Mouse (Mus musculus) 3T3-L1 (cell line): ENCODE results near the gene Hs6st3.

Source experiments
- DNase-seq: peaks from one replicate; pipeline ENCODE4 v3.0.0-alpha.2; 2015; ENCODE audit warnings: low read depth, low spot score

The Hs6st3 gene

GRCm38 (mm10) chr14:119789457-119789856 is 651.3 kb downstream of the Hs6st3 start:
- no peak for DNase-seq

GRCm38 (mm10) chr14:119797172-119797850 is 659.2 kb downstream of the Hs6st3 start:
- DNase-seq: no peak

- DNase-seq: no peak
These were observed 660.4 kb downstream of the Hs6st3 start for GRCm38 (mm10) chr14:119798561-119798960.

- no peak for DNase-seq
These were observed 662.7 kb downstream of the Hs6st3 start for GRCm38 (mm10) chr14:119800856-119801255.

- DNase-seq: no peak
These were observed 675.8 kb downstream of the Hs6st3 start for GRCm38 (mm10) chr14:119813898-119814297.

- no peak for DNase-seq
These were observed 677.5 kb downstream of the Hs6st3 start for GRCm38 (mm10) chr14:119815616-119816015.

- DNase-seq: no peak
These were observed 682.4 kb downstream of the Hs6st3 start for GRCm38 (mm10) chr14:119820562-119820961.

GRCm38 (mm10) chr14:119831165-119832011 is 693.2 kb downstream of the Hs6st3 start:
- no peak for DNase-seq

GRCm38 (mm10) chr14:119832012-119832325 is 693.8 kb downstream of the Hs6st3 start:
- no peak for DNase-seq

- no peak for DNase-seq
These were observed 694.8 kb downstream of the Hs6st3 start for GRCm38 (mm10) chr14:119832940-119833339.

- no peak for DNase-seq
These were observed 696.0 kb downstream of the Hs6st3 start for GRCm38 (mm10) chr14:119834008-119834700.

- no peak for DNase-seq
These were observed 697.9 kb downstream of the Hs6st3 start for GRCm38 (mm10) chr14:119836051-119836450.

GRCm38 (mm10) chr14:119847540-119847939 is 709.4 kb downstream of the Hs6st3 start:
- DNase-seq: no peak

GRCm38 (mm10) chr14:119848759-119849298 is 710.7 kb downstream of the Hs6st3 start:
- DNase-seq: no peak

GRCm38 (mm10) chr14:119849338-119849737 is 711.2 kb downstream of the Hs6st3 start:
- no peak for DNase-seq

GRCm38 (mm10) chr14:119852139-119852538 is 714.0 kb downstream of the Hs6st3 start:
- DNase-seq: no peak

GRCm38 (mm10) chr14:119857338-119858291 is 719.5 kb downstream of the Hs6st3 start:
- DNase-seq: no peak

- no peak for DNase-seq
These were observed 735.5 kb downstream of the Hs6st3 start for GRCm38 (mm10) chr14:119873617-119874016.

- no peak for DNase-seq
These were observed 754.8 kb downstream of the Hs6st3 start for GRCm38 (mm10) chr14:119892922-119893321.

- no peak for DNase-seq
These were observed 757.0 kb downstream of the Hs6st3 start for GRCm38 (mm10) chr14:119895097-119895496.
